Mouse (Mus musculus) adrenal gland, postnatal 25 days (tissue): ENCODE results near the gene 2010111I01Rik. TPM values are rescaled to one million over a fixed set of nuclear protein-coding genes. Genes with fewer than 3 reads are reported as not detected.
A peak's percentile ranks its signal among the peaks of the same experiment; 100 is the strongest.
"Not testable (repeated sequence)": the region's sequence is repeated elsewhere in the genome, so short reads cannot be mapped to it uniquely, and the experiment has no call there.

ENCODE experiments used
- DNase-seq: peaks from one replicate; pipeline ENCODE4 v3.0.0; 2021; ENCODE audit warnings: mixed read lengths
- long read RNA-seq: library from polyadenylated mRNA; stranded (forward); transcript quantifications from one replicate; pipeline ENCODE4 v2.0.0, GENCODE M21; 2021
- total RNA-seq: library from RNA; stranded (reverse); gene quantifications from 2 replicates; pipeline ENCODE4 v1.2.3, GENCODE M21; 2021

The 2010111I01Rik gene
- total RNA-seq = 127 and 153 TPM in 2 replicates
- long read RNA-seq, transcript 2010111I01Rik-211 (1 exons, 1,599 nt) = minor isoform, 5 of 68 reads
- long read RNA-seq, transcript 2010111I01Rik-224 (6 exons, 1,055 nt) = major isoform, 20 of 68 reads
- long read RNA-seq, partial matches to known transcripts = 23 of 68 reads
- long read RNA-seq, other reads (novel, unspliced or antisense) = 16 of 68 reads

GRCm38 (mm10) chr13:62964640-62965311, at the start of gene 2010111I01Rik:
TSS of gene 2010111I01Rik (plus strand) at chr13:62964893.
- DNase-seq = peak; percentile 99

GRCm38 (mm10) chr13:62916675-62917074, 48.0 kb upstream of the 2010111I01Rik start:
- DNase-seq = no peak

GRCm38 (mm10) chr13:62917416-62918110, 47.1 kb upstream of the 2010111I01Rik start:
- DNase-seq = peak; percentile 15

- DNase-seq = peak; percentile 87
These were observed 44.9 kb upstream of the 2010111I01Rik start for GRCm38 (mm10) chr13:62919647-62920341.

- DNase-seq = no peak
These were observed 42.0 kb upstream of the 2010111I01Rik start for GRCm38 (mm10) chr13:62922645-62923044.

- no peak for DNase-seq
These were observed 41.5 kb upstream of the 2010111I01Rik start for GRCm38 (mm10) chr13:62923182-62923581.

- peak; percentile 48 for DNase-seq
These were observed 38.2 kb upstream of the 2010111I01Rik start for GRCm38 (mm10) chr13:62926479-62926878.

GRCm38 (mm10) chr13:62927470-62927869, 37.2 kb upstream of the 2010111I01Rik start:
- DNase-seq = no peak

- not testable (repeated sequence) for DNase-seq
These were observed 35.5 kb upstream of the 2010111I01Rik start for GRCm38 (mm10) chr13:62929144-62929543.

GRCm38 (mm10) chr13:62929766-62930389, 34.8 kb upstream of the 2010111I01Rik start:
- peak; percentile 66 for DNase-seq

- no peak for DNase-seq
These were observed 32.2 kb upstream of the 2010111I01Rik start for GRCm38 (mm10) chr13:62932452-62932851.

- no peak for DNase-seq
These were observed 25.3 kb upstream of the 2010111I01Rik start for GRCm38 (mm10) chr13:62939371-62939770.

- DNase-seq = no peak
These were observed 24.9 kb upstream of the 2010111I01Rik start for GRCm38 (mm10) chr13:62939797-62940196.

- DNase-seq = no peak
These were observed 24.0 kb upstream of the 2010111I01Rik start for GRCm38 (mm10) chr13:62940721-62941120.

- DNase-seq = no peak
These were observed 23.2 kb upstream of the 2010111I01Rik start for GRCm38 (mm10) chr13:62941341-62942005.

GRCm38 (mm10) chr13:62943274-62943830, 21.3 kb upstream of the 2010111I01Rik start:
- no peak for DNase-seq

- no peak for DNase-seq
These were observed 20.6 kb upstream of the 2010111I01Rik start for GRCm38 (mm10) chr13:62944109-62944508.

GRCm38 (mm10) chr13:62949560-62950188, 15.0 kb upstream of the 2010111I01Rik start:
- DNase-seq = no peak

GRCm38 (mm10) chr13:62951606-62952005, 13.1 kb upstream of the 2010111I01Rik start:
- DNase-seq = no peak

GRCm38 (mm10) chr13:62952047-62952446, 12.6 kb upstream of the 2010111I01Rik start:
- DNase-seq = no peak

- no peak for DNase-seq
These were observed 12.1 kb upstream of the 2010111I01Rik start for GRCm38 (mm10) chr13:62952624-62953023.
